Mouse (Mus musculus) activated CD4-positive, CD25-positive, alpha-beta regulatory T cell, adult 4 months (primary cell): ENCODE data around the gene Emilin2. TPM values are rescaled to one million over a fixed set of nuclear protein-coding genes. Genes with fewer than 3 reads are reported as not detected.

Experiments
- polyA plus RNA-seq, 2 experiments: library from polyadenylated mRNA; unstranded; fragments of 100-300 nt; shearing (Covaris generic); gene quantifications; one replicate each; pipeline ENCODE4 v1.2.1; 2017

Gene Emilin2
- polyA plus RNA-seq, 2 experiments from 2014 or later: 0.11 TPM; not detected in 1

Other genes starting within 250 kb of the Emilin2 start
- 10 to 100 TPM; 15.2 to 26.6 TPM for gene Lpin2, start 129.4 kb downstream of the Emilin2 start, polyA plus RNA-seq
- 10 to 100 TPM; 17.1 to 19.9 TPM for gene Gm4707, start 147.9 kb upstream of the Emilin2 start, polyA plus RNA-seq
- 10 to 100 TPM; 77.1 to 98.8 TPM for gene Smchd1, start 163.4 kb upstream of the Emilin2 start, polyA plus RNA-seq
- 10 to 100 TPM; 23.7 to 24.7 TPM for gene Ndc80, start 214.9 kb upstream of the Emilin2 start, polyA plus RNA-seq
- under 1 TPM; 0.54 to 0.93 TPM for gene Spdya, start 240.1 kb upstream of the Emilin2 start, polyA plus RNA-seq